Mouse (Mus musculus) hindbrain, embryonic 14.5 days (tissue): ENCODE data around the gene Ezr. TPM values are rescaled to one million over a fixed set of nuclear protein-coding genes. Genes with fewer than 3 reads are reported as not detected.
A peak's percentile ranks its signal among the peaks of the same experiment; 100 is the strongest.

Experiments
- ATAC-seq: fragments of 200-750 bp; cut with Nextera tagmentation; 2 replicates; pipeline ENCODE4 v1.8.0; 2017; ENCODE audit warnings: moderate number of reproducible peaks, mild to moderate bottlenecking, moderate TSS enrichment, moderate library complexity; ENCODE audit not compliant: low FRiP score
- DNase-seq: peaks from one replicate; pipeline ENCODE4 v3.0.0-alpha.2; 2015; ENCODE audit warnings: low spot score
- H3K27ac ChIP-seq: fragments of 300-500 bp; sonication (generic); 2 replicates; pipeline ENCODE4 v1.5.1; 2014; ENCODE audit warnings: mild to moderate bottlenecking, moderate library complexity
- H3K27me3 ChIP-seq: fragments of 300-500 bp; sonication (generic); 2 replicates; pipeline ENCODE4 v1.6.1; 2014; ENCODE audit warnings: mild to moderate bottlenecking, low read length, mixed read lengths; ENCODE audit not compliant: control insufficient read depth, insufficient read depth
- H3K36me3 ChIP-seq: fragments of 300-500 bp; sonication (generic); replicated peaks from 2 replicates; pipeline ENCODE4 v1.6.1; 2014; ENCODE audit not compliant: control insufficient read depth, insufficient read depth
- H3K4me1 ChIP-seq: fragments of 300-500 bp; sonication (generic); replicated peaks from 2 replicates; pipeline ENCODE4 v1.6.1; 2014; ENCODE audit warnings: antibody characterized with exemption, low read length, mixed read lengths; ENCODE audit not compliant: control insufficient read depth, insufficient read depth
- H3K4me2 ChIP-seq: fragments of 300-500 bp; sonication (generic); replicated peaks from 2 replicates; pipeline ENCODE4 v1.6.1; 2014; ENCODE audit warnings: mild to moderate bottlenecking, moderate library complexity
- H3K4me3 ChIP-seq: fragments of 300-500 bp; sonication (generic); replicated peaks from 2 replicates; pipeline ENCODE4 v1.5.1; 2014; ENCODE audit warnings: mild to moderate bottlenecking, low read length
- H3K9ac ChIP-seq: fragments of 300-500 bp; sonication (generic); 2 replicates; pipeline ENCODE4 v1.6.1; 2014
- H3K9me3 ChIP-seq: fragments of 300-500 bp; sonication (generic); 2 replicates; pipeline ENCODE4 v1.6.1; 2016; ENCODE audit warnings: low read length; ENCODE audit not compliant: control insufficient read depth
- WGBS: fragments of 180-500 bp; shearing (Covaris S2); extraction: QIAGEN DNeasy Blood & Tissue Kit; methylation state at CpG from one replicate; pipeline ENCODE4 v1.1.7; 2014; 5-methylcytosine and 5-hydroxymethylcytosine counted together
- polyA plus RNA-seq: library from polyadenylated mRNA; unstranded; fragments of >200 nt; fragmentation: Nextera tagmentation; extraction: Ambion mirVana; gene quantifications from 2 replicates; pipeline ENCODE4 v1.2.1, GENCODE M21; 2014

Ezr gene
- 60.1 and 67.4 TPM in 2 replicates for polyA plus RNA-seq

DNA sequence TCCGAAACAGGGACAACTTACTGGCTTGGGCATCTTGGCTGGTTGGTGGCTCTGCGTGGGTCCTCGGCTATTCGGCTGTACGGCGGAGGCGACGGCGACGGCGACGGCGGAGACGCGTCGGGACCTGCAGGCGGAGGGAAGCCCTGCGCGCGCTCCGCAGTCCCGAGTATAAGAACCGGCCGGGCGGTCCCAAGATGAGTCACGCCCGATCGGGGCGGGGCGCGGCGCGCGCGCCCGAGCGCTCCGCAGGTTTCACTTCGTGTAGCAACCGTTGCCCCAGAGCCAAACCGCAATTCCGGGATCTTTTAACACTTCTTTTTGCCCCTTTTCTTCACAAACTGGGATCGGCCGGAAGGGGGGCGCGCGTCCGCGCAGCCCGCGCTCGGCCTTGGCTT lies at the start of gene Ezr:
Ezr (minus strand) TSS at position 174 of the 395 bp plus-strand sequence.
- Histone ChIP-seq H3K4me2 (peak within 1 kb of the TSS; percentile 94), H3K36me3 (no peaks in the 10 kb centered on the region), H3K9me3 (no peaks in the 10 kb centered on the region), H3K9ac (peak within 1 kb of the TSS; percentile 66), H3K27ac (0 out of 2 replicates have a peak within 1 kb of the TSS, but pooled peaks have one; percentile 39), H3K27me3 (peaks cover 38% of the 10 kb centered on the region), H3K4me3 (peak within 1 kb of the TSS; percentile 63), H3K4me1 (peaks cover 15% of the 10 kb centered on the region)
- peak; percentile 62 for ATAC-seq
- DNase-seq = peak; percentile 74
- WGBS = under 1% methylated on average over 46 of the region's 52 CpGs

DNA sequence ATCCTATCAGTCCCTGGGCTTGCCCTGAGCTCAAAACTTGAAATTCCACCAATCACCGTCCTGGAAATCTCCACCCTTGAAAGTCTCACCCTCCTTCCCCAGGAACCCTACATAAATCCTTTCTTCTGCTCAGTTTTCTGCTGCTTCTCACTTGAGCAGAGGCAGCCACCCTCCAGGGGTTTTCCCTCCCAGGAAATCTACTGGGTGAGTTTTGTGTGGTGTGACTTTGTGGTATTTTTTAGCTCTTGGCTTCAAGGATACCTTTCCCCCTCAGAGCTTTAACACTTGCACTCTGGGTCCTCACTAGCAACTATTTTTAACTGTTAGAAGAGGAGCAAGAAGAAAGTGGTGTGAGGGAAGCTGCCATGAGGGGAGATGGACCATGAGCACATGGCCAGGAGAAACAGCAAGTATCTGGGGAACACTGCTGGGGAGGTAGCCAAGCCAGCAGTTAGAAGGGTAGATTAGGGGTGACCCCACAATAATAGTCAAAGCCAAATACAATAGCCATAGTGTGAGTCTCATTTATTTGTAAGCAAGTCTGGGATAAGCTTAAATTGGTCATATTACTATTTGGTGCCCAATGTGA lies 47.5 kb upstream of the Ezr start:
- Histone ChIP-seq H3K9me3 (no peaks in the 10 kb centered on the region), H3K4me2 (no peak overlapping the region), H3K9ac (no peak overlapping the region), H3K36me3 (no peaks in the 10 kb centered on the region), H3K27ac (no peak overlapping the region), H3K4me3 (no peak overlapping the region), H3K27me3 (no peaks in the 10 kb centered on the region), H3K4me1 (peaks cover 14% of the 10 kb centered on the region)
- no peak for DNase-seq
- WGBS = 80% methylated on average over 1 of the region's 1 CpGs
- ATAC-seq = no peak

DNA sequence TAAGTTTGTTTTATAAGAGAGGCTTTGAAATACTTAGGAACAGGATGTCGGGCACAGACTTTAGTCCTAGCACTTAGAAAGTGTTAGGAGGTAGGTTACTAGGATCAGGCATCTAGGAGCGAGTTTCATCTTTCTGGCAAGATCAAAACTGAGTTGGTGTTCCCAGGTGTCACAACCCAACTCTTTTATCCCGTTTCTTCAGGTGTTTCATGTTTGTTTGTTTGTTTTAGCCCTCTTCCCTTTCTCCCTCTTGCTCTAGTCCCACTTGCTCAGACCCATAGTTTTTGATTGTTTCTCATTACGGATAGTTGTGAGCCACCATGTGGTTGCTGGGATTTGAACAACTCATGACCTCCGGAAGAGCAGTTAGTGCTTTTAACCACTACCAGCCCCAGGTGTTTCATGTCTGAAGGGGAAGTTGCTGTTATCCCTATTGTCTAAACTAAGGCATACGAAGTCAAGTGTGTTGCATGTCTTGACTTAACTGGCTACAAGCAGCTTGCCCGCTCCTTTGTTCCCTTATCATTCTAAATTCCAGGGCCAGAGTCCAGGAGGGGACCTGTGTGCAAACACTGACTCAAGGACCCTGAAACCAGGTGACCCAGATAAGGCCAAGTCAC lies 46.1 kb upstream of the Ezr start:
- peak overlapping the region; percentile 74 for H3K4me2 ChIP-seq
- no peaks in the 10 kb centered on the region for H3K36me3 ChIP-seq
- H3K4me3 ChIP-seq = peak overlapping the region; percentile 56
- no peaks in the 10 kb centered on the region for H3K9me3 ChIP-seq
- ATAC-seq = no peak
- peak overlapping the region; percentile 72 for H3K9ac ChIP-seq
- WGBS = 76% methylated on average over 7 of the region's 7 CpGs
- H3K27me3 ChIP-seq = no peaks in the 10 kb centered on the region
- H3K27ac ChIP-seq = peak overlapping the region; percentile 99
- DNase-seq = no peak
- H3K4me1 ChIP-seq = peaks cover 14% of the 10 kb centered on the region

DNA sequence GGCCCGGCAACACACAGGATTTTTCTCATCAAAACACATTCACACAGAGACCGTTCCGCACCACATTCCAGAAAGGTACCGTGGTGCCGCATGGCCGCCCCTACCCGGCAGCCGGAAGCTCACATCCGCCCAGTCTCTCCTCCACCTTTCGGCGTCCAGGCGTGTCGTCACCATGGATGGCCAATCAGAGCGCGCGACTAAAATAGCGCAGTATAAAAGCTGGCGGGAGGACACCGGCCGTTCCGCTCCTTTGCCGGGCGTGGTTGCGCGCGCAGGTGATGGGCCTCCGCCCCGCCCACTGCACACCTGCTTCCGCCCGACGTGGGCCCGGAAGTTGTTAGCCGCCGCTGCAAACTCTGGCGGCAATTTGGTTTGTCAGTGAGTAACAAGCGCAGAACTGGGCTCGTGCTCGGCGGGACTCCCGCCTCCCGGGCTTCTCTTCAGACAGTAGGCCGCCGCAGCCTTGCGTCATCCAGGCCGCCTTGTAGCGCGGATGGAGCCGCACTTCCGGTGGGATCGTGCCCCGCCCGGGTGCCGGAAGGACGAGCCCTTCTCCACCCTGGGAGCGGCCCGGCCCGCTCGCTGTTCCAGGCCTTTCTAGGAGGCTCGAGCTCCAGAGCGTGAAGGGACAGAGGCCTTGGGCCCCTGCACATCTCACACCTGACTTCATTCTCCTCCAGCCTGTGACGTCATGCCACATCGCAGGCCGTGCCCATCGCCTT lies 45.3 kb upstream of the Ezr start:
- H3K27me3 ChIP-seq = no peaks in the 10 kb centered on the region
- peak overlapping the region; percentile 99 for H3K27ac ChIP-seq
- H3K9me3 ChIP-seq = no peaks in the 10 kb centered on the region
- H3K4me1 ChIP-seq = peaks cover 14% of the 10 kb centered on the region
- peak overlapping the region; percentile 74 for H3K4me2 ChIP-seq
- ATAC-seq (peak; percentile 98), DNase-seq (peak; percentile 99)
- H3K9ac ChIP-seq = peak overlapping the region; percentile 72
- no peaks in the 10 kb centered on the region for H3K36me3 ChIP-seq
- WGBS = 1% methylated on average over 64 of the region's 64 CpGs
- H3K4me3 ChIP-seq = peak overlapping the region; percentile 56

DNA sequence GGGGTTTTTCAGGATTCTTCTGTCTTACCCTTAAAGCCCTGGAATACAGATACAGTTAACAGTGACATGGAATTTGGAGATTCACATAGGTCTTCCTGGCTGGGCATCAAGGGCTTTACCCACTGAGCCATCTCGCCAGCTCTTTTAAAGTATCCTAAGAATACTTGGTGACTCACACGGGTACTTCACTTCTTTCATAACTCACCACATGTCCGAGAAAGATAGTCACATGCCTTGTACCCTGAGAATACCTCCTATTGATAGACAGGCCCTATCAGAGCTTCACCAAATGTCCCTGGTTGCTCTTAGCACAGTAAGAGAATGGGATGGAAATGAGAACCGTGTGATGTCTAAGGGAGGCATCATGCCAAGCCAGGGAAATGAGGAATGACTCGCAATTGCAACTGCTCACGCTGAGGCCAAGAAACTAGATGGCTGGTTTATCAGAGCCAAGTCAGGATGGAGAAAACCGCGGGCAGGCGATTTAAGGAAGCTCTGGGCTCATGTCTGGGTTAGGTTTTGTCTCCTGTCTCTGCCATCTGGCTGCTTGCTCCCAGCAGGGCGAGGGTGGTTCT lies 44.7 kb upstream of the Ezr start:
- Histone ChIP-seq H3K4me3 (peak overlapping the region; percentile 56), H3K27me3 (no peaks in the 10 kb centered on the region), H3K9me3 (no peaks in the 10 kb centered on the region), H3K9ac (peak overlapping the region; percentile 72), H3K36me3 (no peaks in the 10 kb centered on the region), H3K4me2 (peak overlapping the region; percentile 74), H3K4me1 (peaks cover 14% of the 10 kb centered on the region), H3K27ac (peak overlapping the region; percentile 99)
- ATAC-seq (0 out of 2 replicates have a peak, but pooled peaks have one; percentile 31), DNase-seq (no peak)
- 24% methylated on average over 10 of the region's 10 CpGs for WGBS

DNA sequence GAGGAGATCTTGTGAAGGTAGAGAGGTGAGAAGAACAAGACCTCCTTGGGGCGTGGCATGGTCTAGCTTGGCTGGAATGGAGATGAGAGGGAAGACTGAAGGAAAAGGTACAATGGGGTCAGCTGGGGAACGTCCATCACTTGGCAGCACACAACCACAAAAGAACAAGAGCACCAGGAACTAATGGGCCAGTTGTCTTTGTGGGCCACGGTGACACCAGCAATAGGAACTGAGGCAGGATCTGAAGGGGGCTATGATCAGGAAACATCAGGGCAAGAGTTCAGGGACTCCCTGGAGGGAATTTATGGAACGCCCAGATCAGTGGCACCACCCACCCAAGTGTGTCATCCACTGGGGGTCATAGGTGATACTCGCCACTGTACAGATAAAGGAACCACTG lies 34.2 kb upstream of the Ezr start:
- WGBS = 90% methylated on average over 5 of the region's 5 CpGs
- H3K4me2 ChIP-seq = no peak overlapping the region
- ATAC-seq (no peak), DNase-seq (no peak)
- no peaks in the 10 kb centered on the region for H3K36me3 ChIP-seq
- no peaks in the 10 kb centered on the region for H3K4me1 ChIP-seq
- H3K4me3 ChIP-seq = no peak overlapping the region
- no peaks in the 10 kb centered on the region for H3K9me3 ChIP-seq
- H3K27ac ChIP-seq = no peak overlapping the region
- H3K9ac ChIP-seq = no peak overlapping the region
- no peaks in the 10 kb centered on the region for H3K27me3 ChIP-seq

DNA sequence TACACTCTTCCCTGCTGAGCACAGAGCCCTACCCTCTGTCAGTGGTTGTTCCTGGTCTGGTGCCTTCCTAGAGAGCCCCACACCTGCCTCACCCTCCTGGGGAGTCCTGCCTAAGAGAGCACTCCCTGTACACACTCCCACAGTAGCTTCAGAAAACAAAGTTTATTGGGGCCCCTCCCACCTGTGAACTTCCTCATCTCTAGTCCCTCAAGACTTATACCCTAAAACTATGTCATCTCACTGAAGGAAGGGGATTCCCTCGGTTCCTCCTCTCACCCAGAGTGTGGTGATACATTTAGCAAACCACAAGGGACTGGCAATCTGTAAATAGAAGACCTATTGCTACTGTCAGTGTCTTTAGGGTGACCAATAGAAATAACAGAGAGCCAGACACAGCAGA lies 33.6 kb upstream of the Ezr start:
- Histone ChIP-seq H3K4me2 (no peak overlapping the region), H3K36me3 (no peaks in the 10 kb centered on the region), H3K27ac (no peak overlapping the region), H3K4me3 (no peak overlapping the region), H3K27me3 (no peaks in the 10 kb centered on the region), H3K9ac (no peak overlapping the region), H3K4me1 (no peaks in the 10 kb centered on the region), H3K9me3 (no peaks in the 10 kb centered on the region)
- 79% methylated on average over 1 of the region's 1 CpGs for WGBS
- DNase-seq = no peak
- ATAC-seq = no peak

DNA sequence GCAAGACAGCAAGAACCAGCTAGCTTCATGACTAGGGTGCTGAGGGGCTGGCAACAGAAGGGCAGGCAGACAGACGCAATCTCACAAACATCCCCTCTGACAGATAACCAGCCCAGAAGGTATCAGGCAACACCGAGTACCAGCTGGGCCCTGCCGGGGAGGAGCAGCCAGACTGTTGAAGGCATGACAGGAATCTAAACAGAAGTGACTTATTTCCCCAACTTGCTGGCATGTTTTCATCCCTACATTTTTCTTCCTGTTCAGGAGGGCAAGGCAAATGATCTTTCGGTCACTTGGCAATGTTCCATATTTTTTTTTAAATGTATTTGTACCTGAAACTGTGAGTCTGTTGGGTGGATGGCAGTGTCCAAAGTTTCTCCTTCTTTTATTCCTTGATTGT lies 32.1 kb upstream of the Ezr start:
- no peak overlapping the region for H3K9ac ChIP-seq
- ATAC-seq (no peak), DNase-seq (no peak)
- no peaks in the 10 kb centered on the region for H3K27me3 ChIP-seq
- no peak overlapping the region for H3K27ac ChIP-seq
- no peak overlapping the region for H3K4me3 ChIP-seq
- no peaks in the 10 kb centered on the region for H3K4me1 ChIP-seq
- no peaks in the 10 kb centered on the region for H3K36me3 ChIP-seq
- H3K4me2 ChIP-seq = no peak overlapping the region
- 42% methylated on average over 4 of the region's 4 CpGs for WGBS
- H3K9me3 ChIP-seq = no peaks in the 10 kb centered on the region

DNA sequence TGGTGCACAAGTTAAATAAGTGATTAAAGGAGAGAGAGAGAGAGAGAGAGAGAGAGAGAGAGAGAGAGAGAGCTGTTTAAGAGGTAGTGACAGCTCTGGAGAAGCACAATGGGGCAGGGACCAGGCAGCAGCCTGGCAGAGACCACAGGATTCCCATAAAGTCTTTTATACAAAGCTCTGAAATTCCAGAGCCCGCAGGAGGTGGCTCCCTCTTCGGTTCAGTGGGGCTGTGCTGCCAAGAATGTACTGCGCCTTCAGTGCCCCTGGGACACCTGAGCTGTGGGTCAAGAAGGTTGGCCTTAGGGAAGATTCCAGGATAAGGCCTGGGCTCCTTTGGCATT lies 30.2 kb upstream of the Ezr start:
- ATAC-seq (no peak), DNase-seq (no peak)
- no peak overlapping the region; the same call in 1 of the 2 replicates for H3K27ac ChIP-seq

More for the DNA sequence above, 30.2 kb upstream of the Ezr start:
- H3K4me1 ChIP-seq = no peaks in the 10 kb centered on the region
- H3K4me3 ChIP-seq = no peak overlapping the region
- H3K36me3 ChIP-seq = no peaks in the 10 kb centered on the region
- H3K4me2 ChIP-seq = no peak overlapping the region
- no peaks in the 10 kb centered on the region for H3K27me3 ChIP-seq
- 4% methylated on average over 3 of the region's 3 CpGs for WGBS
- H3K9me3 ChIP-seq = no peaks in the 10 kb centered on the region
- no peak overlapping the region for H3K9ac ChIP-seq
